Mouse (Mus musculus): ENCODE results near the gene Kif14. TPM values are rescaled to one million over a fixed set of nuclear protein-coding genes. Genes with fewer than 3 reads are reported as not detected.
A peak's percentile ranks its signal among the peaks of the same experiment; 100 is the strongest.

The Kif14 gene
- polyA plus RNA-seq (2015; fragmentation: Nextera tagmentation; extraction: Ambion mirVana) = 5.5 and 6.2 TPM in 2 replicates

- Histone ChIP-seq H3K27ac (ENCODE audit: low read length) (peak within 1 kb of the TSS; percentile 87), H3K9ac (ENCODE audit: low read depth, low read length) (peak within 1 kb of the TSS; percentile 96), H3K4me3 (ENCODE audit: low read depth, low read length) (peak within 1 kb of the TSS; percentile 98), H3K36me3 (ENCODE audit: control insufficient read depth, insufficient read depth) (peaks cover 26% of the 10 kb centered on the region), H3K4me2 (ENCODE audit: low read depth, low read length) (peak within 1 kb of the TSS; percentile 92), H3K27me3 (ENCODE audit: control insufficient read depth, insufficient read depth, low read depth, low read length) (no peaks in the 10 kb centered on the region), H3K4me1 (ENCODE audit: control insufficient read depth, low read depth, low read length) (peaks cover 31% of the 10 kb centered on the region), H3K9me3 (replicated peaks; ENCODE audit: control insufficient read depth, low read length) (no peaks in the 10 kb centered on the region)
- under 1% methylated on average over 52 of the region's 52 CpGs for WGBS (ENCODE audit: insufficient replicate concordance)
- ATAC-seq (ENCODE audit: low read depth) = peak; percentile 100
Observed at GRCm38 (mm10) chr1:136466143-136466811, at the start of gene Kif14. Gene Kif14, plus strand, starts transcription at chr1:136466343.

GRCm38 (mm10) chr1:136418393-136418792 lies 47.8 kb upstream of the Kif14 start:
- no peak overlapping the region for H3K27ac ChIP-seq (ENCODE audit: low read length)
- ATAC-seq (ENCODE audit: low read depth) = no peak

GRCm38 (mm10) chr1:136427166-136427969 lies 38.8 kb upstream of the Kif14 start:
- H3K27ac ChIP-seq (ENCODE audit: low read length) = peak overlapping the region; percentile 90
- ATAC-seq (ENCODE audit: low read depth) = peak; percentile 94
- WGBS (ENCODE audit: insufficient replicate concordance) = 47% methylated on average over 11 of the region's 11 CpGs
- no peaks in the 10 kb centered on the region for H3K9me3 ChIP-seq (replicated peaks; ENCODE audit: control insufficient read depth, low read length)
- peak overlapping the region; percentile 54 for H3K9ac ChIP-seq (ENCODE audit: low read depth, low read length)
- H3K4me2 ChIP-seq (ENCODE audit: low read depth, low read length) = peak overlapping the region; percentile 55
- peaks cover 27% of the 10 kb centered on the region for H3K4me1 ChIP-seq (ENCODE audit: control insufficient read depth, low read depth, low read length)
- H3K36me3 ChIP-seq (ENCODE audit: control insufficient read depth, insufficient read depth) = no peaks in the 10 kb centered on the region
- peak overlapping the region; percentile 6; the same call in 1 of the 2 replicates for H3K4me3 ChIP-seq (ENCODE audit: low read depth, low read length)
- no peaks in the 10 kb centered on the region for H3K27me3 ChIP-seq (ENCODE audit: control insufficient read depth, insufficient read depth, low read depth, low read length)

More at GRCm38 (mm10) chr1:136418393-136418792, 47.8 kb upstream of the Kif14 start:
- 80% methylated on average over 6 of the region's 6 CpGs for WGBS (ENCODE audit: insufficient replicate concordance)
- H3K36me3 ChIP-seq (ENCODE audit: control insufficient read depth, insufficient read depth) = peaks cover 4% of the 10 kb centered on the region; the same call in 1 of the 2 replicates
- H3K27me3 ChIP-seq (ENCODE audit: control insufficient read depth, insufficient read depth, low read depth, low read length) = no peaks in the 10 kb centered on the region
- no peak overlapping the region for H3K4me2 ChIP-seq (ENCODE audit: low read depth, low read length)
- H3K4me1 ChIP-seq (ENCODE audit: control insufficient read depth, low read depth, low read length) = peaks cover 8% of the 10 kb centered on the region
- H3K4me3 ChIP-seq (ENCODE audit: low read depth, low read length) = no peak overlapping the region
- H3K9ac ChIP-seq (ENCODE audit: low read depth, low read length) = no peak overlapping the region
- H3K9me3 ChIP-seq (replicated peaks; ENCODE audit: control insufficient read depth, low read length) = no peaks in the 10 kb centered on the region

GRCm38 (mm10) chr1:136428981-136429380 lies 37.2 kb upstream of the Kif14 start:
- Histone ChIP-seq H3K36me3 (ENCODE audit: control insufficient read depth, insufficient read depth) (no peaks in the 10 kb centered on the region), H3K9me3 (replicated peaks; ENCODE audit: control insufficient read depth, low read length) (no peaks in the 10 kb centered on the region), H3K27ac (ENCODE audit: low read length) (peak overlapping the region; percentile 90; the same call in 1 of the 2 replicates), H3K27me3 (ENCODE audit: control insufficient read depth, insufficient read depth, low read depth, low read length) (no peaks in the 10 kb centered on the region), H3K4me3 (ENCODE audit: low read depth, low read length) (no peak overlapping the region), H3K4me1 (ENCODE audit: control insufficient read depth, low read depth, low read length) (peaks cover 27% of the 10 kb centered on the region), H3K4me2 (ENCODE audit: low read depth, low read length) (no peak overlapping the region), H3K9ac (ENCODE audit: low read depth, low read length) (no peak overlapping the region)
- 87% methylated on average over 4 of the region's 4 CpGs for WGBS (ENCODE audit: insufficient replicate concordance)
- no peak for ATAC-seq (ENCODE audit: low read depth)

- Histone ChIP-seq H3K27ac (ENCODE audit: low read length) (no peak overlapping the region), H3K4me2 (ENCODE audit: low read depth, low read length) (no peak overlapping the region), H3K9ac (ENCODE audit: low read depth, low read length) (no peak overlapping the region), H3K4me1 (ENCODE audit: control insufficient read depth, low read depth, low read length) (peaks cover 27% of the 10 kb centered on the region), H3K36me3 (ENCODE audit: control insufficient read depth, insufficient read depth) (no peaks in the 10 kb centered on the region), H3K27me3 (ENCODE audit: control insufficient read depth, insufficient read depth, low read depth, low read length) (no peaks in the 10 kb centered on the region), H3K9me3 (replicated peaks; ENCODE audit: control insufficient read depth, low read length) (no peaks in the 10 kb centered on the region), H3K4me3 (ENCODE audit: low read depth, low read length) (no peak overlapping the region)
- WGBS (ENCODE audit: insufficient replicate concordance) = 74% methylated on average over 7 of the region's 7 CpGs
- no peak for ATAC-seq (ENCODE audit: low read depth)
Observed at GRCm38 (mm10) chr1:136430126-136430818, 35.9 kb upstream of the Kif14 start.

GRCm38 (mm10) chr1:136440741-136441140 lies 25.4 kb upstream of the Kif14 start:
- no peak overlapping the region for H3K4me3 ChIP-seq (ENCODE audit: low read depth, low read length)
- no peak overlapping the region for H3K27ac ChIP-seq (ENCODE audit: low read length)
- no peaks in the 10 kb centered on the region for H3K36me3 ChIP-seq (ENCODE audit: control insufficient read depth, insufficient read depth)
- ATAC-seq (ENCODE audit: low read depth) = no peak
- no peak overlapping the region for H3K4me2 ChIP-seq (ENCODE audit: low read depth, low read length)
- peaks cover 38% of the 10 kb centered on the region for H3K4me1 ChIP-seq (ENCODE audit: control insufficient read depth, low read depth, low read length)
- H3K9ac ChIP-seq (ENCODE audit: low read depth, low read length) = no peak overlapping the region
- WGBS (ENCODE audit: insufficient replicate concordance) = 68% methylated on average over 7 of the region's 7 CpGs
- no peaks in the 10 kb centered on the region for H3K9me3 ChIP-seq (replicated peaks; ENCODE audit: control insufficient read depth, low read length)
- no peaks in the 10 kb centered on the region for H3K27me3 ChIP-seq (ENCODE audit: control insufficient read depth, insufficient read depth, low read depth, low read length)

- no peak overlapping the region for H3K4me2 ChIP-seq (ENCODE audit: low read depth, low read length)
- H3K27me3 ChIP-seq (ENCODE audit: control insufficient read depth, insufficient read depth, low read depth, low read length) = no peaks in the 10 kb centered on the region
- H3K36me3 ChIP-seq (ENCODE audit: control insufficient read depth, insufficient read depth) = no peaks in the 10 kb centered on the region
- H3K27ac ChIP-seq (ENCODE audit: low read length) = no peak overlapping the region
- ATAC-seq (ENCODE audit: low read depth) = no peak
- WGBS (ENCODE audit: insufficient replicate concordance) = 74% methylated on average over 9 of the region's 9 CpGs
- no peaks in the 10 kb centered on the region for H3K9me3 ChIP-seq (replicated peaks; ENCODE audit: control insufficient read depth, low read length)
- no peak overlapping the region for H3K9ac ChIP-seq (ENCODE audit: low read depth, low read length)
- H3K4me1 ChIP-seq (ENCODE audit: control insufficient read depth, low read depth, low read length) = peaks cover 40% of the 10 kb centered on the region
- no peak overlapping the region for H3K4me3 ChIP-seq (ENCODE audit: low read depth, low read length)
Observed at GRCm38 (mm10) chr1:136442809-136443208, 23.3 kb upstream of the Kif14 start.

GRCm38 (mm10) chr1:136444555-136445255 lies 21.4 kb upstream of the Kif14 start:
- ATAC-seq (ENCODE audit: low read depth) = peak; percentile 98
- 57% methylated on average over 12 of the region's 12 CpGs for WGBS (ENCODE audit: insufficient replicate concordance)
- Histone ChIP-seq H3K27ac (ENCODE audit: low read length) (peak overlapping the region; percentile 81), H3K4me1 (ENCODE audit: control insufficient read depth, low read depth, low read length) (peaks cover 40% of the 10 kb centered on the region), H3K9ac (ENCODE audit: low read depth, low read length) (peak overlapping the region; percentile 28), H3K9me3 (replicated peaks; ENCODE audit: control insufficient read depth, low read length) (no peaks in the 10 kb centered on the region), H3K4me3 (ENCODE audit: low read depth, low read length) (peak overlapping the region; percentile 20; the same call in 1 of the 2 replicates), H3K36me3 (ENCODE audit: control insufficient read depth, insufficient read depth) (no peaks in the 10 kb centered on the region), H3K27me3 (ENCODE audit: control insufficient read depth, insufficient read depth, low read depth, low read length) (no peaks in the 10 kb centered on the region), H3K4me2 (ENCODE audit: low read depth, low read length) (peak overlapping the region; percentile 56)
